Mouse (Mus musculus) midbrain, embryonic 14.5 days (tissue): ENCODE measurements at regions not wholly inside any gene's neighbourhood (a gene's known extent, or its start where the extent isn't known, plus 50 kb on each side); places are given as distances from the start of the nearest gene placed in this dataset.
A peak's percentile ranks its signal among the peaks of the same experiment; 100 is the strongest.

Source experiments
- ATAC-seq: fragments of 200-750 bp; cut with Nextera tagmentation; 2 replicates; pipeline ENCODE4 v1.8.0; 2017; ENCODE audit warnings: moderate number of reproducible peaks, moderate library complexity; ENCODE audit not compliant: low FRiP score, low TSS enrichment
- DNase-seq: peaks from one replicate; pipeline ENCODE4 v3.0.0-alpha.2; 2015
- H3K27ac ChIP-seq: fragments of 300-500 bp; sonication (generic); replicated peaks from 2 replicates; pipeline ENCODE4 v1.5.1; 2014; ENCODE audit warnings: mild to moderate bottlenecking, low read depth, low read length, moderate library complexity
- H3K27me3 ChIP-seq: fragments of 300-500 bp; sonication (generic); 2 replicates; pipeline ENCODE4 v1.6.1; 2014; ENCODE audit warnings: low read length, control low read depth, mixed read lengths; ENCODE audit not compliant: control insufficient read depth, insufficient read depth
- H3K36me3 ChIP-seq: fragments of 300-500 bp; sonication (generic); 2 replicates; pipeline ENCODE4 v1.6.1; 2014; ENCODE audit warnings: low read length, control low read depth; ENCODE audit not compliant: control insufficient read depth, insufficient read depth
- H3K4me1 ChIP-seq: fragments of 300-500 bp; sonication (generic); 2 replicates; pipeline ENCODE4 v1.6.1; 2014; ENCODE audit warnings: mild to moderate bottlenecking, antibody characterized with exemption, low read length, control low read depth; ENCODE audit not compliant: control insufficient read depth, insufficient read depth
- H3K4me2 ChIP-seq: fragments of 300-500 bp; sonication (generic); 2 replicates; pipeline ENCODE4 v1.6.1; 2014; ENCODE audit warnings: mild to moderate bottlenecking, low read length, moderate library complexity
- H3K4me3 ChIP-seq: fragments of 300-500 bp; sonication (generic); replicated peaks from 2 replicates; pipeline ENCODE4 v1.5.1; 2014; ENCODE audit warnings: low read depth, low read length
- H3K9ac ChIP-seq: fragments of 300-500 bp; sonication (generic); replicated peaks from 2 replicates; pipeline ENCODE4 v1.6.1; 2014; ENCODE audit warnings: mild to moderate bottlenecking, low read length, moderate library complexity
- H3K9me3 ChIP-seq: fragments of 300-500 bp; sonication (generic); 2 replicates; pipeline ENCODE4 v1.6.1; 2016; ENCODE audit warnings: low read length, control low read depth, mixed read lengths; ENCODE audit not compliant: control insufficient read depth
- WGBS: fragments of 180-500 bp; shearing (Covaris S2); extraction: QIAGEN DNeasy Blood & Tissue Kit; methylation state at CpG from one replicate; pipeline ENCODE4 v1.1.7; 2014; 5-methylcytosine and 5-hydroxymethylcytosine counted together

- Histone ChIP-seq H3K4me2 (no peak overlapping the region), H3K27ac (0 out of 2 replicates have a peak overlapping the region, but pooled peaks have one; percentile 42), H3K4me3 (no peak overlapping the region), H3K36me3 (no peaks in the 10 kb centered on the region), H3K9me3 (no peaks in the 10 kb centered on the region), H3K9ac (no peak overlapping the region), H3K4me1 (0 out of 2 replicates have a peak, but pooled peaks cover 5% of the 10 kb centered on the region), H3K27me3 (no peaks in the 10 kb centered on the region)
- no peak for ATAC-seq
- WGBS: 37% methylated on average over 6 of the region's 6 CpGs
- DNase-seq: peak; percentile 50
Observed at GRCm38 (mm10) chr9:30101942-30102341, 139.0 kb upstream of the Ntm start.

GRCm38 (mm10) chr9:30122371-30122770 is 159.4 kb upstream of the Ntm start:
- Histone ChIP-seq H3K4me1 (no peaks in the 10 kb centered on the region), H3K9me3 (no peaks in the 10 kb centered on the region), H3K27me3 (no peaks in the 10 kb centered on the region), H3K4me2 (no peak overlapping the region), H3K4me3 (no peak overlapping the region), H3K27ac (no peak overlapping the region), H3K9ac (no peak overlapping the region), H3K36me3 (no peaks in the 10 kb centered on the region)
- WGBS: 84% methylated on average over 3 of the region's 3 CpGs
- no peak for DNase-seq
- ATAC-seq: no peak

- Histone ChIP-seq H3K4me3 (no peak overlapping the region), H3K27ac (no peak overlapping the region), H3K9me3 (no peaks in the 10 kb centered on the region), H3K4me2 (no peak overlapping the region), H3K36me3 (no peaks in the 10 kb centered on the region), H3K4me1 (no peaks in the 10 kb centered on the region), H3K27me3 (no peaks in the 10 kb centered on the region), H3K9ac (no peak overlapping the region)
- DNase-seq (no peak), ATAC-seq (no peak)
- 59% methylated on average over 6 of the region's 6 CpGs for WGBS
Observed at GRCm38 (mm10) chr9:30129151-30129550, 166.2 kb upstream of the Ntm start.

- Histone ChIP-seq H3K27me3 (no peaks in the 10 kb centered on the region), H3K4me2 (no peak overlapping the region), H3K36me3 (no peaks in the 10 kb centered on the region), H3K27ac (no peak overlapping the region), H3K4me3 (no peak overlapping the region), H3K9me3 (no peaks in the 10 kb centered on the region), H3K4me1 (no peaks in the 10 kb centered on the region), H3K9ac (no peak overlapping the region)
- ATAC-seq (no peak), DNase-seq (no peak)
- 99% methylated on average over 2 of the region's 2 CpGs for WGBS
Observed at GRCm38 (mm10) chr9:30131626-30132025, 168.7 kb upstream of the Ntm start.

- H3K36me3 ChIP-seq: no peaks in the 10 kb centered on the region
- H3K4me3 ChIP-seq: no peak overlapping the region
- 36% methylated on average over 3 of the region's 3 CpGs for WGBS
- H3K4me1 ChIP-seq: peaks cover 3% of the 10 kb centered on the region; the same call in 1 of the 2 replicates
- no peak for ATAC-seq
- no peaks in the 10 kb centered on the region for H3K9me3 ChIP-seq
- no peak overlapping the region for H3K9ac ChIP-seq
- H3K27ac ChIP-seq: no peak overlapping the region
- H3K27me3 ChIP-seq: no peaks in the 10 kb centered on the region
- peak; percentile 78 for DNase-seq
- no peak overlapping the region for H3K4me2 ChIP-seq
Observed at GRCm38 (mm10) chr9:30134303-30134702, 171.4 kb upstream of the Ntm start.

- H3K9me3 ChIP-seq: no peaks in the 10 kb centered on the region
- no peak overlapping the region for H3K9ac ChIP-seq
- DNase-seq: peak; percentile 82
- no peaks in the 10 kb centered on the region for H3K27me3 ChIP-seq
- 30% methylated on average over 14 of the region's 14 CpGs for WGBS
- H3K4me2 ChIP-seq: 0 out of 2 replicates have a peak overlapping the region, but pooled peaks have one; percentile 6
- H3K4me1 ChIP-seq: peaks cover 3% of the 10 kb centered on the region; the same call in 1 of the 2 replicates
- no peaks in the 10 kb centered on the region for H3K36me3 ChIP-seq
- ATAC-seq: peak; percentile 59
- no peak overlapping the region for H3K4me3 ChIP-seq
- H3K27ac ChIP-seq: no peak overlapping the region
Observed at GRCm38 (mm10) chr9:30137611-30138287, 174.8 kb upstream of the Ntm start.

- DNase-seq (peak; percentile 86), ATAC-seq (peak; percentile 20)
- H3K27ac ChIP-seq: no peak overlapping the region
- H3K4me2 ChIP-seq: no peak overlapping the region
- no peaks in the 10 kb centered on the region for H3K9me3 ChIP-seq
- no peak overlapping the region for H3K4me3 ChIP-seq
- no peaks in the 10 kb centered on the region for H3K27me3 ChIP-seq
- H3K36me3 ChIP-seq: no peaks in the 10 kb centered on the region
- H3K9ac ChIP-seq: no peak overlapping the region
- H3K4me1 ChIP-seq: peaks cover 3% of the 10 kb centered on the region; the same call in 1 of the 2 replicates
- 64% methylated on average over 3 of the region's 3 CpGs for WGBS
Observed at GRCm38 (mm10) chr9:30140188-30140587, 177.2 kb upstream of the Ntm start.

GRCm38 (mm10) chr9:30141186-30141585 is 178.2 kb upstream of the Ntm start:
- H3K4me2 ChIP-seq: no peak overlapping the region
- ATAC-seq: no peak
- 89% methylated on average over 3 of the region's 3 CpGs for WGBS
- H3K27me3 ChIP-seq: no peaks in the 10 kb centered on the region
- no peaks in the 10 kb centered on the region for H3K36me3 ChIP-seq
- H3K4me3 ChIP-seq: no peak overlapping the region
- H3K4me1 ChIP-seq: peaks cover 3% of the 10 kb centered on the region; the same call in 1 of the 2 replicates
- no peak overlapping the region for H3K27ac ChIP-seq
- no peak for DNase-seq
- no peaks in the 10 kb centered on the region for H3K9me3 ChIP-seq
- H3K9ac ChIP-seq: no peak overlapping the region

- ATAC-seq (no peak), DNase-seq (no peak)
- H3K27me3 ChIP-seq: no peaks in the 10 kb centered on the region
- H3K4me3 ChIP-seq: no peak overlapping the region
- 92% methylated on average over 10 of the region's 10 CpGs for WGBS
- no peak overlapping the region for H3K9ac ChIP-seq
- no peaks in the 10 kb centered on the region for H3K4me1 ChIP-seq
- H3K27ac ChIP-seq: no peak overlapping the region
- H3K36me3 ChIP-seq: no peaks in the 10 kb centered on the region
- no peak overlapping the region for H3K4me2 ChIP-seq
- no peaks in the 10 kb centered on the region for H3K9me3 ChIP-seq
Observed at GRCm38 (mm10) chr9:30142806-30143458, 180.0 kb upstream of the Ntm start.
